Mouse (Mus musculus) intestine, embryonic 14.5 days (tissue): ENCODE results near the gene 0610010K14Rik. TPM values are rescaled to one million over a fixed set of nuclear protein-coding genes. Genes with fewer than 3 reads are reported as not detected.

Experiments
- ATAC-seq: fragments of 200-750 bp; cut with Nextera tagmentation; replicated peaks from 2 replicates; pipeline ENCODE4 v1.8.0; 2017; ENCODE audit warnings: low read depth, moderate number of reproducible peaks, moderate TSS enrichment, moderate library complexity; ENCODE audit not compliant: low FRiP score, low TSS enrichment
- DNase-seq: peaks from one replicate; pipeline ENCODE4 v3.0.0-alpha.2; 2018; ENCODE audit warnings: low spot score
- H3K27ac ChIP-seq: fragments of 300-500 bp; sonication (generic); 2 replicates; pipeline ENCODE4 v1.5.1; 2014; ENCODE audit warnings: low read depth, mild to moderate bottlenecking, control low read depth
- H3K27me3 ChIP-seq: fragments of 300-500 bp; sonication (generic); replicated peaks from 2 replicates; pipeline ENCODE4 v1.6.1; 2014; ENCODE audit warnings: low read length, control low read depth; ENCODE audit not compliant: control insufficient read depth, insufficient read depth
- H3K36me3 ChIP-seq: fragments of 300-500 bp; sonication (generic); 2 replicates; pipeline ENCODE4 v1.6.1; 2014; ENCODE audit warnings: low read length, control low read depth; ENCODE audit not compliant: control insufficient read depth, insufficient read depth
- H3K4me1 ChIP-seq: fragments of 300-500 bp; sonication (generic); replicated peaks from 2 replicates; pipeline ENCODE4 v1.6.1; 2014; ENCODE audit warnings: low read length, control low read depth, mixed read lengths; ENCODE audit not compliant: control insufficient read depth, insufficient read depth
- H3K4me2 ChIP-seq: fragments of 300-500 bp; sonication (generic); 2 replicates; pipeline ENCODE4 v1.6.1; 2014; ENCODE audit warnings: low read length
- H3K4me3 ChIP-seq: fragments of 300-500 bp; sonication (generic); 2 replicates; pipeline ENCODE4 v1.5.1; 2014; ENCODE audit warnings: low read depth, low read length, control low read depth, mixed read lengths
- H3K9ac ChIP-seq: fragments of 300-500 bp; sonication (generic); 2 replicates; pipeline ENCODE4 v1.6.1; 2014; ENCODE audit warnings: mild to moderate bottlenecking, low read length
- H3K9me3 ChIP-seq: fragments of 300-500 bp; sonication (generic); 2 replicates; pipeline ENCODE4 v1.6.1; 2016; ENCODE audit warnings: low read length, control low read depth; ENCODE audit not compliant: control insufficient read depth
- WGBS: fragments of 180-500 bp; shearing (Covaris S2); extraction: QIAGEN DNeasy Blood & Tissue Kit; methylation state at CpG from one replicate; pipeline ENCODE4 v1.1.7; 2014; 5-methylcytosine and 5-hydroxymethylcytosine counted together
- polyA plus RNA-seq: library from polyadenylated mRNA; unstranded; fragments of >200 nt; fragmentation: Nextera tagmentation; extraction: Ambion mirVana; gene quantifications from 2 replicates; pipeline ENCODE4 v1.2.1, GENCODE M21; 2014

The 0610010K14Rik gene
- polyA plus RNA-seq, 1 experiment from 2014 or later = 159 TPM

DNA sequence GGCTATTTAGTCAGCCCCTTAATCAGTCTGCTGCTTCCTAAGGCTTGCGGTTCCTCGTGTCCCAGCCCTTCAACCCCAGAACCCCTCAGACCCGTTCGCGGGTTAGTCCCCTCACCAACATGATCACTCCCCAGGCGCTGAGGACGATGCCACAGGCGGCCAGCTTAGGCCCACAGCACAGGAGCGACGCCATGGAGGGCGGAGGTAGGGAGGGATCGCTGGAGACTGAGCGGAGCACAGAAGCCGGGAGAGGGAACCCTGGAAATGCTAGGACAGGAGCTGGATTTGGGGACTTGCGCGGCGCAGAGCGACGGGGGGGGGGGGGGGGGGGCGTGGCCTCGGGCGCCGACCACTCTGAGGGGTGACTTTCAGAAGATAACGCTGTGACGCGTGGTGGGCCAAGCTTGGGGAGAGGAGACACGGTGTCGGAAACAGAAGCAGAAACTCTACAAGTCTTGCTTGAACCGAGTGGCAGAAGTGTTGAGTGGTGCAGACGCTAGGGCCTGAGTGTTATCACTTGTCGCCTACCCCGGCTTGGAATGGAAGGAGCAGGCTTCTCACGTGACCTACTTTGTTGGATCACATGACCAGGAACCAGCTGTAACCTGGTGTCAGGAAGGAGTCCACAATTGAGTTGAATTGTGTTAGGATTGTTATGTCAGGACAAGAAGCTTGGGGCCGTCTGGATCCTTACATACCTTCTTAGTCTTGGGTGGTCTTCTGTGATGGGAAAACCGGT, 2.0 kb upstream of the 0610010K14Rik start, which contains the start of the genes Gm21988 and Rnasek:
Gene Gm21988, minus strand, starts transcription at position 290 of the 739 bp plus-strand sequence.
Gene Rnasek, minus strand, starts transcription at position 302 of the 739 bp plus-strand sequence.
- Histone ChIP-seq H3K27me3 (no peaks in the 10 kb centered on the region), H3K9me3 (no peaks in the 10 kb centered on the region), H3K4me2 (peak within 1 kb of the TSS; percentile 99), H3K9ac (peak within 1 kb of the TSS; percentile 83), H3K36me3 (peaks cover 12% of the 10 kb centered on the region), H3K4me3 (peak within 1 kb of the TSS; percentile 99), H3K27ac (peak within 1 kb of the TSS; percentile 86), H3K4me1 (peaks cover 23% of the 10 kb centered on the region)
- 0% methylated on average over 30 of the region's 35 CpGs for WGBS
- ATAC-seq (peak; percentile 54), DNase-seq (peak; percentile 98)

- DNase-seq (peak; percentile 60), ATAC-seq (no peak)
- peak overlapping the region; percentile 88; the same call in 1 of the 2 replicates for H3K27ac ChIP-seq
- 14% methylated on average over 23 of the region's 23 CpGs for WGBS
- peaks cover 23% of the 10 kb centered on the region for H3K4me1 ChIP-seq
- H3K4me3 ChIP-seq = peak overlapping the region; percentile 99
- peak overlapping the region; percentile 99 for H3K4me2 ChIP-seq
- H3K27me3 ChIP-seq = no peaks in the 10 kb centered on the region
- peak overlapping the region; percentile 83 for H3K9ac ChIP-seq
- H3K36me3 ChIP-seq = peaks cover 16% of the 10 kb centered on the region
- H3K9me3 ChIP-seq = no peaks in the 10 kb centered on the region
Measured at GRCm38 (mm10) chr11:70238591-70239440, 1.1 kb upstream of the 0610010K14Rik start.

- peaks cover 31% of the 10 kb centered on the region for H3K4me1 ChIP-seq
- H3K27me3 ChIP-seq = no peaks in the 10 kb centered on the region
- no peak for ATAC-seq
- H3K4me2 ChIP-seq = peak overlapping the region; percentile 99
- peak overlapping the region; percentile 88 for H3K27ac ChIP-seq
- peak overlapping the region; percentile 99 for H3K4me3 ChIP-seq
- H3K9me3 ChIP-seq = no peaks in the 10 kb centered on the region
- DNase-seq = no peak
- H3K9ac ChIP-seq = peak overlapping the region; percentile 83
- WGBS = 30% methylated on average over 7 of the region's 7 CpGs
- peaks cover 16% of the 10 kb centered on the region for H3K36me3 ChIP-seq
Measured at GRCm38 (mm10) chr11:70236717-70237116, 997 bp downstream of the 0610010K14Rik start.

- H3K4me3 ChIP-seq = no peak overlapping the region
Measured at GRCm38 (mm10) chr11:70235254-70235900, 2.3 kb downstream of the 0610010K14Rik start.

GRCm38 (mm10) chr11:70234497-70234896, 3.2 kb downstream of the 0610010K14Rik start:
- no peak overlapping the region for H3K4me2 ChIP-seq
- peaks cover 7% of the 10 kb centered on the region for H3K27me3 ChIP-seq
- no peak overlapping the region for H3K4me3 ChIP-seq
- 89% methylated on average over 8 of the region's 8 CpGs for WGBS
- no peak overlapping the region for H3K9ac ChIP-seq
- ATAC-seq (no peak), DNase-seq (no peak)
- peaks cover 33% of the 10 kb centered on the region for H3K4me1 ChIP-seq
- no peaks in the 10 kb centered on the region for H3K9me3 ChIP-seq
- no peak overlapping the region for H3K27ac ChIP-seq
- H3K36me3 ChIP-seq = peaks cover 16% of the 10 kb centered on the region

More at GRCm38 (mm10) chr11:70235254-70235900, 2.3 kb downstream of the 0610010K14Rik start:
- Histone ChIP-seq H3K27me3 (no peaks in the 10 kb centered on the region), H3K9ac (no peak overlapping the region), H3K4me2 (no peak overlapping the region), H3K4me1 (peaks cover 30% of the 10 kb centered on the region), H3K36me3 (peaks cover 16% of the 10 kb centered on the region), H3K9me3 (no peaks in the 10 kb centered on the region), H3K27ac (no peak overlapping the region)
- DNase-seq = no peak
- ATAC-seq = no peak
- 89% methylated on average over 12 of the region's 12 CpGs for WGBS

DNA sequence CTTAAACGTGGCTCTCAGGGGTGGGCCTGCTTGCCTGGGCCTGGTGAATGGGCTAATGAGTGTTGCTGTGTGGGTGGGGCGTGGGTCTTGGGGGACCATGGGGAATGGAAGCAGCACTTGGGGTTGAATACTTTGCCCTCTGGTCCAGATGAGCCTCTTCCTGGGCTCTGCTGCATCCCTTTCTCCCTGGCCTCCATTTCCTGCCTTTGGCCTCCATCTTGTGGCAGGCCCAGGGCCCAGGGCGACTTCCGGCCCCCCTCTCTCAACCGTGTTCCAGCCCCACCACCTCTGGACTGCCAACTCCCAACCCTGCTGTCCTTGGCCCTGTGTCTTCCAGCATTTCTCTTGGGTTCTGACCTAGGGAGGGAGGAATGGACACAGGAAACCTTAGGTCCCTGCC, 3.7 kb downstream of the 0610010K14Rik start:
- ATAC-seq (no peak), DNase-seq (no peak)
- 62% methylated on average over 5 of the region's 5 CpGs for WGBS
- Histone ChIP-seq H3K27ac (no peak overlapping the region), H3K4me2 (no peak overlapping the region), H3K27me3 (peaks cover 12% of the 10 kb centered on the region), H3K36me3 (peaks cover 16% of the 10 kb centered on the region), H3K4me1 (peaks cover 35% of the 10 kb centered on the region), H3K9ac (no peak overlapping the region), H3K4me3 (no peak overlapping the region), H3K9me3 (no peaks in the 10 kb centered on the region)

- Histone ChIP-seq H3K9ac (peak overlapping the region; percentile 45; the same call in 1 of the 2 replicates), H3K27me3 (peaks cover 22% of the 10 kb centered on the region), H3K4me1 (peaks cover 30% of the 10 kb centered on the region), H3K4me2 (peak overlapping the region; percentile 54), H3K4me3 (peak overlapping the region; percentile 36; the same call in 1 of the 2 replicates), H3K27ac (no peak overlapping the region), H3K9me3 (no peaks in the 10 kb centered on the region), H3K36me3 (peaks cover 16% of the 10 kb centered on the region)
- ATAC-seq = no peak
- no peak for DNase-seq
- WGBS = 39% methylated on average over 8 of the region's 8 CpGs
Measured at GRCm38 (mm10) chr11:70233016-70233415, 4.7 kb downstream of the 0610010K14Rik start.

GRCm38 (mm10) chr11:70232546-70232945, 5.2 kb downstream of the 0610010K14Rik start:
- Histone ChIP-seq H3K4me2 (peak overlapping the region; percentile 54), H3K9ac (peak overlapping the region; percentile 45), H3K9me3 (no peaks in the 10 kb centered on the region), H3K4me3 (peak overlapping the region; percentile 36), H3K4me1 (peaks cover 30% of the 10 kb centered on the region), H3K27me3 (peaks cover 26% of the 10 kb centered on the region), H3K36me3 (peaks cover 16% of the 10 kb centered on the region), H3K27ac (no peak overlapping the region)
- WGBS = 15% methylated on average over 8 of the region's 10 CpGs
- ATAC-seq (no peak), DNase-seq (peak; percentile 71)
